Mouse (Mus musculus) large intestine, adult 2 months (tissue): ENCODE data around the gene Kcnq1. TPM values are rescaled to one million over a fixed set of nuclear protein-coding genes. Genes with fewer than 3 reads are reported as not detected.

Experiments
- DNase-seq: peaks from one replicate; pipeline ENCODE4 v3.0.0-alpha.2; 2012; ENCODE audit warnings: low read depth, low spot score
- WGBS: fragments of 180-500 bp; shearing (Covaris S2); methylation state at CpG from one replicate; pipeline ENCODE4 v1.1.7; 2018; 5-methylcytosine and 5-hydroxymethylcytosine counted together
- polyA plus RNA-seq: library from polyadenylated mRNA; depleted of rRNA; stranded (reverse); fragments of >200 nt; gene quantifications from 2 replicates; pipeline ENCODE4 v1.2.3, GENCODE M21; 2012

The Kcnq1 gene
- polyA plus RNA-seq, 1 experiment, result 52.6 TPM

DNA sequence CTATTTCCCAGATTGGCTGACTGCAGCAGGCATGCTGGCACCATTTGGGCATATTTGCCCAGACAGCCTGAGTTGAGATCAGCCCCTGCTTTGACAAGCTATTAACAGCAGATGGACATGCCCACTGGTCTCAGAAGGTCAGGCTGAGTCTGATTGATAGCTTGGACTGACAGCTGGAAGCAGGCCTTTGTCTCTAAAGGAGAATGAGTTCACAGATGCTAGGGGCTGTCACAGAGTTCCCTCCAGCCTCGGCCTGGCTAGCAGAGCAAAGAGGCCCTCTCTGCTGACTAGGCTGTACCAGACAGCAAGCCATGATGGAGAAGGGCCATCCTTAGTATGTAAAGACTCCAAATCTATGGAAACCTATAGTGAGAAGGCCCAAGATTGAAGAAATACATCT is 280.5 kb downstream of the Kcnq1 start:
- WGBS, result 71% methylated on average over 1 of the region's 1 CpGs
- no peak for DNase-seq

DNA sequence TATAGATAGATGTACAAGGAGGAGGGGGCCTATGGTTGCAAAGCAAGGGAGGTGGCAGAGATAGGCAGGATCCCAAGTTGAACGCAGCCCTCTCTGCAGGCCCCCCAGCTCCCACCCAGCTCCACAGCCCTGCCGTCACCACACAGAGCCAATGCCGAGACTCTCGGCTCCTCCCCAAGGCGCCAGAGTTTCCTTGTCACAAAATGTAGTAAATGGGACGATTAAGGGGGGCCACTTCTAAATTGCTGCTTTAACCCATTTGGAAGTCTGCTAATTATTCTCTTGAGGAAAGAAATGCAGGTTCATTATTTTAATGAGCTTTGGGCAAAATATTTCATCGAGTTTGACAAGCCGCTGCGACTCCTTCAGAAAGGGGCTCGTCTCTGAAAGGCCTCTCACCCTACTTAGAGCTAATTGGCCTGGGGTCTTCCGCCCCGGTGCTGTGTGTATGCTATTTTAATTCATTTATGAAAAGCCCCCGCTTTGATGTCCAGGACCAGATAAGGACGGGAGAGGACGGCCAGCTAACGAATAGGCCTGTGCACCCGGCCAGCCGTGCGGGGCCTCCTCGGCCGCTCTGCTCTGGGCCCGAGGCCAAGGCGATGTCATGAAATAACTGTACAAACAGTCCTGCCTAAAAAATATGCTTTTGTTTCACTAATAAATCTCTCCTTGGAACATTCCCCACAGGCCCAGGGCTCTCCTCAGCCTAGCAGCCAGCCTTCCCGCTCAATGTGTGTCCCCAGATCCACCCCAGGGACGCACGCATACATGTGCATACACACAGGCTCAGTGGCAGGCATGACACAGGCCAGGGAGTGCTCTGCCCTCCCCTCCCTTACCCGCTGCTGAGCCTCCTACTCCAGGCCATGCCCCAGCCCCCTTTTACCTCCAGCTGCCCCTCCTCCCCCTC is 282.9 kb downstream of the Kcnq1 start:
- 66% methylated on average over 27 of the region's 27 CpGs for WGBS
- DNase-seq, result no peak

DNA sequence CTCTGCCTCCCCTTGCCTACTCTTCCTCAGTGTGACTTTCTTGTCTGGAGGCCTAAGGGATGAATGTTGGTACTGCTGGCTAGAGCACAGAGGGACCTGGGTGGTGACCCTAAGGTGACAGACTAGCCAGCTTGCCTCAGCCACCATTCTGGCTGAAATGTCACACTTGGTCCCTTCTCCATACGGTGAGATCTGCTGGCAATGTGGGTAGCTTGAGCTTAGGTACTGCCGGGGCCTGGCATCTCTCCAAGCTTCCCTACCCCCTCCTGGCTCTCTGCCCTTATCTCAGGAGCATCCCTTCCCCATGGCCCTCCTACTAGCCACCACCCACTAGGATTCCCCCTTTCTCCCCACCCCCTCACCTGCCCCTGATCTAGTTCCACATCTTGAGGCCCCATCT is 283.7 kb downstream of the Kcnq1 start:
- DNase-seq, result no peak
- WGBS, result 43% methylated on average over 2 of the region's 2 CpGs

DNA sequence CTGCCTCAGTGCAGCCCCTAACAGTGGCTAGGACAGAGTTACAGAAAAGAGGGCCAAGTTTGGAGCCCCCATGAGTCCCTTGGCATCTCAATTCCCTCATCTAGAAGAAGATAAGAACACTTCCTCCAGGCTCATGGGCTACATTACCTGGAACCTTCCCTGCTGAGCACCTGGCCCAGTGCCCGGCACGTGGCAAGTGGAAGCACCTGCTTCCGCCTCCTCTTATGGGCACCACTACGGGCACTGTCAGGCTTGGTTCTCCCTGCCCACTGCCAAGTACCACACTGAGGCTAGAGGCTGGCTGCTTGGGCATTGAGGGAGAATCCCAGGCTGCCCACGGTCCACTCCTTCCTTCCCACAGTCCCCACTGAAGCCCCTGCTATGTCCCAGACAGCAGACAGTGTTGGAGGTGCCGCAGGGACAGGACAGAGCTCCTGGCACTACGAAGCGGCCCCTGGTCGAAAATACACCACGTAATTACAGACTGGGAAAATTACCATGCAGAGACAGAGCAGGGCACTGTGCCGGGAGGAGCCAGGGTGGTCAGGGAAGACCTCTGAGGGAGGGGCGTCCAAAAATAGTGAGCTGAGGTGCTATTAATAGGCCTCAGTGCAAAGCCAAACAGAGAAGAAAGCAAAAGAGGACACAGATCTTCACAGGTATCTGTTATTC is 284.3 kb downstream of the Kcnq1 start:
- 79% methylated on average over 12 of the region's 12 CpGs for WGBS

DNA sequence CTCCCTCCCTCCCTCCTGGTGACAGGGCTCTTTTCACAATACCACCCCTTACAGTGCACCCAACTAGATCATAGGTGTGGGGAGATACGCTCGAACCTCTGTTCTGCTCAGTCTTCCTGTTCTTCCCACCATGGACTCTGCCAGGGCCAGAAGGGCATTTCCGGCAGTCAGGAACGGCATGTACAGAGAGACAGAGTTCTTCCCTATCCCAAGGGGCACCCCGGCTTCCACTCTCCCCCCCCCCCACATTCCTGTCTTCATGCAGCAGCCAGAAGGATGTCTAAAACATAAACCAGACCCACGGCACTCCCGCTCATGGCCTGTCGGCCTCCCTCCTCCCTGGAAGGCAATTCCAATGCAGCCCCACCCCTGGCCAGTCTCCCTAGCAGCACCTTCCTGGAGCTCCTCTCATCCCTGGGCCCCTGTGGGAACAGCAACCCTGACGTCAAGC is 289.0 kb downstream of the Kcnq1 start:
- WGBS, result 34% methylated on average over 9 of the region's 9 CpGs
- no peak for DNase-seq

More for the DNA sequence above, 284.3 kb downstream of the Kcnq1 start:
- DNase-seq, result no peak

DNA sequence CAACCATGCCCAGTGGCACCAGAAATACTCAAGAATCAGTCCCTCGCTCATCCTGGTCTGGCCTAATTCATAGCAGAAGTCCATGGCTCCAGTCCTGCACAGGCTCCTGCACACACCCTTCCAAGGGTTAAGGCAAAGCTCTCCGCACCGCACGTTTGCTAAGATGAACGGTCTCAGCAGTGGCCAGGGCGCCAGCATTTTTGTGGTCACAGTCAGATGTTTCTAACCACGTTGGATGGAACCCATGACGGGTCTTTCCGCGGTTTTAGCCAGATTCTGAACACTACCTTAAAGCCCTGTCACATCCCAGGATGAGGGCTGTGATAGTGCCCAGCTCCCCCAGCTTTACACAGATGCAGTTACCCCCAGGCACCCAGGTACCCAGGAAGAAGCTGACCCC is 293.6 kb downstream of the Kcnq1 start:
- DNase-seq, result no peak
- WGBS, result 79% methylated on average over 10 of the region's 10 CpGs

DNA sequence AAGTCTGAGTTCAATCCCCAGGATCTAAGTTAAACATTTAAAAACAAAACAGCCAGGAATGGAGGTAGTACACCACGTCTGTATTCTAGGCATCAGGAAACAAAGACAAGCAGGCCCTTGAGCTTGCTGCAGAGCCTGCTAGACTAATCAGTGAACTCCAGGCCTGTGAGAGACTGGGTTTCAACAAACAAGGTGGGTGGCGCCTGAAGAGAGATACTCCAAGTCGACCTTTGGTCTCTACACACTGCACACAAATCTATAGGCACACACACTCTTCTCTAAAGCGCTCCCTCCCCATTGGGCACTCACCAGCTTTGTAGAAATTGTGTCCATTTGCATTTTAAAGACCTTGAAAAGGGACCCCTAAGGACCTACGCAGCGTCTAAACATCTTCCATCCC is 294.4 kb downstream of the Kcnq1 start:
- DNase-seq, result no peak
- 50% methylated on average over 6 of the region's 6 CpGs for WGBS

DNA sequence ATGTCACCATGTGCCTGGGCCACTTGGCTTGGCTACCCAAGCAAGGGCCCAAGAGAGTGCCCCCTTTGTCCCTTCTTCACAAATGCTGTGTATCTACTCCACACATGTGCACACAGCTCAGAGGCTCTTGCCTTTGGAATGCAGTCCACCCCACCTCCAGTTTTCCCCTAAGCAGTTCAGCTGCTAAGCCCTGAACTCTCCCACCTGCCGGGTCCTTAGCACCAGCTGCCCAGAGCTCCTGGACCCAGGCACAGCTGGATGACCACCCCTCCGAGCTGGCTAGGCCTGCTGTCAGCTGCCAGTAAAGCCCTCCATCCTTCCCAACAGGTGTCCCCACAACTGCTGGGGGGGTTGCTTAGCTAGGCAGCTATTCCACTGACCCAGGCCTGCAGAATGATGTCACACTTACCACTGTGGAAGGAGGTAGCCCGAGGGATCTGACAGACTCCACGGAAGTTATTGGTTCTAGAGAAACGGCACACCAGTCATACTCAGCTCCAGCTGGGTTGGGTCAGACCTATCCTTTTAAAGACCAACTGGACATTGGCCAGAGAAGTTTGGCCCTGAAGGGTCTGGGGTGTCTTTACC is 295.4 kb downstream of the Kcnq1 start:
- no peak for DNase-seq
- 78% methylated on average over 5 of the region's 5 CpGs for whole genome bisulfite sequencing

DNA sequence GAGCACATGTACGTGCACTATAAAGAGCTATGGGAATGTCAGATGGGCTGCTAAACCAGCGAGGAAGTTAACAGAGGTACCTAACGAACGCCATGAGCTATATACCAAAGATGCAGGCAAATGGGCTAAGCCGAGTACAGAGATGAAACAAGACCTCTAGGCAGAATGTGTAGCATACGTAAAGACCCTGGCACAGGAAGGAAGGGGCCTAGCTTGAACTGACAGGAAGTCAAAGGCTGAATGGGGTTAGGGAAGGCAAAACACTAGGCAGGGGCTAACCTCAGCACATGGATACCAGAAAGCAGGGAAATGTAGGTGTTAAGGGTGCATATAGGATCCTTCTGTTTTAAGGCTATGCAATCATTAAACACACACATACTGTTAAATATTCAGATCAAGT is 298.1 kb downstream of the Kcnq1 start:
- 94% methylated on average over 6 of the region's 6 CpGs for WGBS
- no peak for DNase-seq

DNA sequence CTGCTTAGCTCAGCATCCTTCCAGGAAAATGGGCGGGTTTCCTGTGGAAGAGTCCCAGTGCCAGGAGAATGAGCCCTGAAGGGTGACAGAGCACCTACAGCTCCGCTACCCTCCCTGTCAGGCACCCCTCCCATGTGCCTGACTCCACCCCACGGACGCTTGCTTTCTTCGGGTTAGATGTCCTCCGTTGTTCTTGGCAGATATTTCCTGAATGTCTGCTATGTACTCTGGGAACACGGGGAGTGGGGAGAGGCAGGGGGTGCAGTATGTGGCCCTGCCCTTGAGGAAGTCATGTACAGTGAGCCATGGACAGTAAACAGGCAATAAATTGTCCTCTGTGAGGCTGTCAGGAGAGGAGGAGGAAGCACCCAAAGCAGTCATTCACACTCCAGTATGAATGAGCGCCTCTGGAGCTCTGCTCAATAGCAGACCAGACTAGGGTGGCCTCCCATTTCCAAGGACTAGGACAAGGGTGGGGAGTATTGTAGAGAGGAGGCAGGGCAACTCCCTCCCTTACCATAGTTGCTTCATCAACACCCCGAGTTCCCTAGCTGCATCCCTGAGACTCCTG is 301.9 kb downstream of the Kcnq1 start:
- 12% methylated on average over 9 of the region's 9 CpGs for WGBS
- peak; percentile 46 for DNase-seq

DNA sequence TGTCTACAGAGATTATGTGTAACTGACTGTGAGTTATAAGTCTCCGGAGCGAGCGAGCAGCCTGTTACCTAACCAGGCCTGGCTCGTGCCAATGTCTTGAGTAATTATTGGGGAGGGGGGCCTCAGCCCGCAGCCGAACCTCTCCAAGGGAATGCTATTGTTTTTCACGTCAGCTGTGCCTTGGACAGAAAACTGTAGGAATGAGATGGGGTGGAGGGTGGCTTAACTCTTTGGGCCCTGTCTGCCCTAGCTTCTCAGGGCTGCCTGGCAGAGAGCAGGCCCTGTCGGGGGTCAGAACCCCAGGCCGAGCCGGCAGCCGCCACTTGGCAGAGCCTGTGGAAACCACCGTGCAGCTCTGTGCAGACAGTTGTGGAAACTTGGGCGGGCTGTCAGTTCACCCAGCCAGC is 302.5 kb downstream of the Kcnq1 start:
- 71% methylated on average over 13 of the region's 13 CpGs for WGBS
- DNase-seq, result no peak

DNA sequence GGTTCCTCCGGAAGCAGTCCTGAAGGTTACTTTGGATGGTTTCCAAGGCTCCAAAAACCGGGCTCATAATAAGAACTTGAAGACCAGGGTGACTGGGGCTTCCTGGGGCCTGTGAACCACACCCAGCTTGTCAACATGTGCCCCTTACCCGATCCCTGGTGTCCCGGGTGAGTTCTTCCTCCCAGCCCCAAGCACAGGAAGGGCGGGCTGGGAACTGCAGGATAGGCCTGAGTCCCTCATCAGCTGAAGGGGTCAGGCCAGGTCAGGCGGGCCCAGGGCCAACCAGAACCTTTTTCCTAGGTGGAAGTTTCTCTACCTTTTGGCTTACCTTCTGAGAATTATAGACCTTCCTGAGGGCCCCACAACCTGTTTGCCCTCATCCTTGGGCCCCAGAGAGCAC is 306.4 kb downstream of the Kcnq1 start:
- 57% methylated on average over 6 of the region's 6 CpGs for WGBS
- DNase-seq, result no peak

DNA sequence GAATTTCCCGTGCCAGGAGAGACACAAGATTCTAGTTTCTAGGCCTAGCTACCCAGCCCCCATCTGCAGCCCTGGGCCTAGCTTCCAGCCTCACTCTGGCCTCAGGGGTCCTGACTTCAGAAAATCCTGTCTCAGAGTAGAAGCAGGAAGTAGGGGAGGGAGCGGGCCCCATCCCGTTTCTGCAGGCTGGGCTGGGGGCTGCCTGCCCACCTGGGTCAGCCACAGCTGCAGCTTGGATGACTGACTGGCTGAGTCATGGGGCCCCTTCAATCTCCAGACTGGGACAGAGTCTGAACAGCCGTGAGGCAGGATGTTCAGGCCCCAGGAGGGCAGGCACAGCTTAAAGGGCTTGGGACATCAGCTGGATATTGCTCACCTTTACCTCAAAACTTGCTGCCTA is 308.9 kb downstream of the Kcnq1 start:
- 69% methylated on average over 4 of the region's 4 CpGs for WGBS
- DNase-seq, result no peak

DNA sequence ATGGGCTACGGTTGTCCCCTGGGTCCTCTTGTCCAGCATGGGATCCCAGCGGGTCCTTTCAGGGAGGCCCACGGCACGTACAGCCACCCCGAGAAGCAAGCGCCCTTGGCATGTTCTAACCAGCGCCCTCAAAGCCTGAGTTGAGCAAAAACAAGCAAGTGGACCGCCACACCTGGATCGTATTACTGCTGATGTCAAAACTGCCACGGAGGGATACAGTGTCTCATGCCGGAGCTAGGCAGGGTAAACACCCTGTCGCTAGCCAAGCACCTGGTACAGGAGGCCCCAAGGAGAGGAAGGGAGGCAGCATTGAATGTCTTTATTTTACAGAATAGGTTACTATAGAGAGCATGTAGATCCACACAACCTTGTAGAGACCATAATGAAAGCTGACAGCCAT is 310.2 kb downstream of the Kcnq1 start:
- 86% methylated on average over 12 of the region's 12 CpGs for WGBS
- no peak for DNase-seq

DNA sequence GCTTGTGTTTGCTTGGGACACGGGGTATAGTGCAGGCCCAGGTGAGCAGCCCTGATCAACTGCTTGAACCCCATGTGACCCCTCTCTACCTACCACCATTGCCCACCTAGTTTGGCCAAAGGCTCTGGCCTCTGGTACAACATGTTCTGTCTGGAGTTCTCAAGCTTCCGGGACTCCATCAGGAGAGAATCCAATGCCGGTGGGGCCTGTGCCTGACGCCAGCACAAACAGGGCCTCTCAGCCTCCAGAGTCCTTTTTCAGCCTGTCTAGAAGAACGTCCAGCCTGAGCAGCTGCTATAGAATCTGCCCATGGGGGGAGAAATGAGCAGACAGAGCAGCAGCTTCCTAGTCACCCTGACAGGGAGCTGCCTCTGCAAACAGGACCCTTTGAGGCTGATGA is 311.7 kb downstream of the Kcnq1 start:
- WGBS, result 74% methylated on average over 5 of the region's 5 CpGs
- DNase-seq, result no peak

DNA sequence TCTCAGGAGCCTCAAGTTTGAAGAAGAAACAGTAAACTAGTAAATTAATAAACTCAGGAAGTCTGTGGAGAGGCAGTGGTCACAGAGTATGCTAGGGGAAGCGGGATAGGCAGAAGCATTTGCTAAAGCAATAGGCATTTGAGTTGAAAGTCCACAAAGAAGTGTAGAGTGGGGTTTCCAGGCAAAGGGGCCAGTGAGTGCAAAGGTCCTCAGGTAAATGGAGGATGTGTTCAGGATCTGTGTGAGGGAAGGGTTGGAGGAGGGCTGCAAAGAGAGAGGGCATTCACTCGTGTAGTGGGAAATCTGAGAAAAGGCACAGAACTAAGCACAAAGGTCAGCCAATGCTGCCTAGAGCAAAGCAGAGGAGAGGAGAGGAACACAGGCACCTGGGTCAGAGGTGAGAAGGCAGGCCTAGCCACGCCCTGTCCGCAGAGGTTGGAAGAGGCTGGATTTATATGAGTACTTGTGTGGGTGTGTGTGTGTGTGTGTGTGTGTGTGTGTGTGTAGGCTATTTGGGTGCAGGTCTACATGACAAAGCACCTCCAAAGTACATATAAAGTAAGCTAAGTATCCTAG is 313.5 kb downstream of the Kcnq1 start:
- peak; percentile 37 for DNase-seq
- WGBS, result 49% methylated on average over 4 of the region's 4 CpGs

DNA sequence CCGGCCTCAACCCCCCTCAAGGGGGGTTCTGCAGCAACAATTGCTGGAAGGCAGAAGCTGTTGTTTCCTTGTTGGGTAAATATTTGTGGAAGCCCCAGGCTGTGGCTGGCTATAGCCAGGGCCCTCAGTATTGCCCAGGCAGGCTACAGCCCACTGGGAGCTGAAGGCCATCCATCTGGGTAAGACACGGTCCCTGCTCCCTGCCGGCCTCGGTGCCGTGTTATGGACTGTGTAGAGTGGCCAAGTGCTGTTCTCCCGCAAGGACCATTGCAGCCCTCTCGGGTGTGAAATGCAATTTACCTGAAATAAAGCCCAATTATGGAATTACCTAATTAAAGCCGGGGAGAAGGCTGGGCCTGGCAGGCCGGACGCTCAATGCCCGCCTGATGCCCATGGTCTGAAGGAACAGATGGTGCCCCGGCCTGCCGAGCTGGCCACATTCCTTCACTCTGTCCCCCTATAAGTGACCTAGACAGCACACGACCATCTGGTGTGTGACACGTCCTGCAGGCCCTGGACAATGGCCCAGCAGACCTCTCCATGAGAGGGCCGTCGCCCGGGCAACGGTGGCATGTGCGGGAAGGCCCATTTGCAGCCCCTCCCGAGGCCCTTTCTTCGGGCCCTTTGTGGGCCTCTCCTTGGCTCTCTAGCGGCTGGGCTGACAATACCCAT is 322.1 kb downstream of the Kcnq1 start:
- 76% methylated on average over 23 of the region's 23 CpGs for WGBS

DNA sequence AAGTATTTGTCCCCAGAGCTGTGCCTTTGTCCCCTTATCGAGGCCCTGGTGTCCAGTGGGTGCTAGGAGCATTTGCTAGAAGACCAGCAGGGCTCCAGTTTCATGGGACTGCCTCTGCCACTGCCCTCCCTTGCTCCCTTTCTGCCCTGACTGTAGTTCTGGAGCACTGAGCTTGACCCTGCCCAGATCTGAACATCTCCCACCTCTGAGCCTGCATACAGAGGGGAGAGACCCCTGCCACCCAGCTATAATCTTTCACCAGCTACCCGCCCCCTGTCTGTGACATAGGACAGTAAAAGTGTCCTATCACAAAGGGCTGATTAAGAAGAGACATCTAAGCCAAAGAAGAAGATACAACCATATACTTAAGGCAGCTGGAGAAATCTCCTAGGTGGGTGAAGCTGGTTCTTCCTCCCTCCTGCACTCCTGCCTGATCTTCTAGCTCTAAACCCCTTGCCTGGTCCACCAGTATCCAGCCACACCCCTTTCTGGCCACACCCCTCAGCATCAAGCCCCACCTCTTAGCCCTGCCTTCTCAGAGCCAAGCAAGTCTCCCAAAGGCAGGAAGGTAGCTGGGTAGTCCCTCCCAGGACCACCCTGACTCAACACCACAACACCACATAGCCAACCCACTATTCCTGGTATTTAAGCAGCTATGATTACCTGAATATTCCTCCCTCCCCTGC is 322.8 kb downstream of the Kcnq1 start:
- 61% methylated on average over 2 of the region's 2 CpGs for WGBS
- no peak for DNase-seq

More for the DNA sequence above, 322.1 kb downstream of the Kcnq1 start:
- DNase-seq, result no peak

DNA sequence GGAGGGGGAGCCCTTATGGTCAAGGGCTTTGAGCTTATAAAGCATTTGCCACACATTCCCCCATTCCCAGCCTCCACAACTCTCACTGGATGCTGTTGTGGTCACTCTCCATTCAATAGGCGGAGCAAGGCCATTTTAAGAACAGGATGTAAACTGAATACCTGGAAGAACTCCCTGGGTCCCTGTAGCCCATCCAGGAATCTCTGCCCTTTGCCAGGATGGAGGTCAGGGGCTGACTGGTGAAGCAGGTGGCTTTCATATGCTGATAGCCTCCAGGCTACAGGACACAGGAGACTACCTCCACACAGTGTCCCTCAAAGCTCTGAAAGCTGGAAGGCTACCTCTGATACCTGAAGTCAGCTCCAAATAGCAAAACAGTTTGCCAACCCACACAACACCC is 326.5 kb downstream of the Kcnq1 start:
- 91% methylated on average over 1 of the region's 1 CpGs for WGBS
- DNase-seq, result no peak
